Mouse (Mus musculus) kidney, embryonic 16.5 days (tissue): ENCODE data around the gene Ccdc159. TPM values are rescaled to one million over a fixed set of nuclear protein-coding genes. Genes with fewer than 3 reads are reported as not detected.

Source experiments
- ATAC-seq: fragments of 200-750 bp; cut with Nextera tagmentation; 2 replicates; pipeline ENCODE4 v1.8.0; 2017; ENCODE audit warnings: moderate TSS enrichment; ENCODE audit not compliant: low FRiP score, low TSS enrichment
- H3K27ac ChIP-seq: fragments of 300-500 bp; sonication (generic); 2 replicates; pipeline ENCODE4 v1.5.1; 2014; ENCODE audit warnings: low read length
- H3K27me3 ChIP-seq: fragments of 300-500 bp; sonication (generic); 2 replicates; pipeline ENCODE4 v1.6.1; 2014; ENCODE audit warnings: low read length, control low read depth, mixed read lengths; ENCODE audit not compliant: insufficient read depth
- H3K36me3 ChIP-seq: fragments of 300-500 bp; sonication (generic); 2 replicates; pipeline ENCODE4 v1.6.1; 2014; ENCODE audit warnings: low read length, control low read depth, mixed read lengths; ENCODE audit not compliant: insufficient read depth
- H3K4me1 ChIP-seq: fragments of 300-500 bp; sonication (generic); 2 replicates; pipeline ENCODE4 v1.6.1; 2014; ENCODE audit warnings: low read length, control low read depth, mixed read lengths; ENCODE audit not compliant: insufficient read depth
- H3K4me2 ChIP-seq: fragments of 300-500 bp; sonication (generic); replicated peaks from 2 replicates; pipeline ENCODE4 v1.6.1; 2014; ENCODE audit warnings: low read depth, low read length
- H3K4me3 ChIP-seq: fragments of 300-500 bp; sonication (generic); 2 replicates; pipeline ENCODE4 v1.5.1; 2014; ENCODE audit warnings: mild to moderate bottlenecking, low read length
- H3K9ac ChIP-seq: fragments of 300-500 bp; sonication (generic); replicated peaks from 2 replicates; pipeline ENCODE4 v1.6.1; 2014; ENCODE audit warnings: low read length
- H3K9me3 ChIP-seq: fragments of 300-500 bp; sonication (generic); 2 replicates; pipeline ENCODE4 v1.6.1; 2016; ENCODE audit warnings: low read length, control low read depth
- WGBS: fragments of 180-500 bp; shearing (Covaris S2); extraction: QIAGEN DNeasy Blood & Tissue Kit; methylation state at CpG from one replicate; pipeline ENCODE4 v1.1.7; 2014; 5-methylcytosine and 5-hydroxymethylcytosine counted together
- polyA plus RNA-seq: library from polyadenylated mRNA; unstranded; fragments of >200 nt; fragmentation: Nextera tagmentation; extraction: Ambion mirVana; gene quantifications from 2 replicates; pipeline ENCODE4 v1.2.1, GENCODE M21; 2015

The Ccdc159 gene
- polyA plus RNA-seq = 5.4 and 6.0 TPM in 2 replicates

GRCm38 (mm10) chr9:21927208-21927753, at the start of gene Ccdc159, which contains the start of gene Tmem205:
Gene Ccdc159, plus strand, starts transcription at chr9:21927471.
Gene Tmem205, minus strand, starts transcription at chr9:21927556.
- 0% methylated on average over 28 of the region's 28 CpGs for WGBS
- H3K9ac ChIP-seq = peak within 1 kb of the TSS; percentile 70

DNA sequence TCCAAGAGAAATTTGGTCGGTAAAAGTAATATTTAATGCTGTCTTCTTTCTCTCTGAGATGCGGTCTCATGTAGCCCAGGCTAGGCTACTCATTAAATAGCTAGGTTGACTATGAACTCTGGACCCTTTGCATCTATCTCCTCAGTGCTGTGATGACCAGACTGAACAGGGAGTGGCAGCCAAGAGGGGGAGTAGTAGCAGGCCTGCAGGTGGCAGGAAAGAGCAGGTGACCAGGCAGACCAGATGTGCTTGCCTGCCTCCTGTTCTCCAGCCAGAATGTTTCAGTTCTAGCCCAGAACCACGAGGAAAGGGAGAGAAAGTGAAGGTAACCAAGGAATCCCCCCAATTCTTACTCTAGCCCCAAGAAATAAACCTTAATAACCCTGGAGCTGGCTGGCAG, 38.0 kb upstream of the Ccdc159 start:
- Histone ChIP-seq H3K9ac (no peak overlapping the region), H3K4me2 (no peak overlapping the region), H3K27me3 (no peaks in the 10 kb centered on the region), H3K27ac (no peak overlapping the region), H3K36me3 (no peaks in the 10 kb centered on the region), H3K4me3 (no peak overlapping the region), H3K4me1 (no peaks in the 10 kb centered on the region), H3K9me3 (no peaks in the 10 kb centered on the region)
- ATAC-seq = no peak
- 55% methylated on average over 3 of the region's 3 CpGs for WGBS

More at GRCm38 (mm10) chr9:21927208-21927753, at the start of gene Ccdc159, which contains the start of gene Tmem205:
- Histone ChIP-seq H3K4me2 (peak within 1 kb of the TSS; percentile 64), H3K27ac (peak within 1 kb of the TSS; percentile 35), H3K4me1 (peaks cover 28% of the 10 kb centered on the region), H3K9me3 (no peaks in the 10 kb centered on the region), H3K27me3 (no peaks in the 10 kb centered on the region), H3K36me3 (0 out of 2 replicates have a peak, but pooled peaks cover 9% of the 10 kb centered on the region), H3K4me3 (peak within 1 kb of the TSS; percentile 60)
- ATAC-seq = peak; percentile 99

- Histone ChIP-seq H3K4me2 (peak overlapping the region; percentile 55), H3K4me3 (peak overlapping the region; percentile 54), H3K9ac (peak overlapping the region; percentile 58), H3K36me3 (no peaks in the 10 kb centered on the region), H3K4me1 (peaks cover 4% of the 10 kb centered on the region; the same call in 1 of the 2 replicates), H3K9me3 (no peaks in the 10 kb centered on the region), H3K27me3 (peaks cover 5% of the 10 kb centered on the region), H3K27ac (no peak overlapping the region)
- WGBS = 16% methylated on average over 10 of the region's 10 CpGs
- peak; percentile 81 for ATAC-seq
These were observed 25.9 kb upstream of the Ccdc159 start for GRCm38 (mm10) chr9:21901223-21901820.

GRCm38 (mm10) chr9:21904031-21904430, 23.2 kb upstream of the Ccdc159 start:
- H3K4me2 ChIP-seq = no peak overlapping the region
- H3K4me1 ChIP-seq = peaks cover 4% of the 10 kb centered on the region; the same call in 1 of the 2 replicates
- no peak overlapping the region for H3K9ac ChIP-seq
- WGBS = 79% methylated on average over 4 of the region's 4 CpGs
- H3K27me3 ChIP-seq = peaks cover 2% of the 10 kb centered on the region; the same call in 1 of the 2 replicates
- ATAC-seq = no peak
- H3K4me3 ChIP-seq = no peak overlapping the region
- H3K9me3 ChIP-seq = no peaks in the 10 kb centered on the region
- no peaks in the 10 kb centered on the region for H3K36me3 ChIP-seq
- H3K27ac ChIP-seq = no peak overlapping the region

DNA sequence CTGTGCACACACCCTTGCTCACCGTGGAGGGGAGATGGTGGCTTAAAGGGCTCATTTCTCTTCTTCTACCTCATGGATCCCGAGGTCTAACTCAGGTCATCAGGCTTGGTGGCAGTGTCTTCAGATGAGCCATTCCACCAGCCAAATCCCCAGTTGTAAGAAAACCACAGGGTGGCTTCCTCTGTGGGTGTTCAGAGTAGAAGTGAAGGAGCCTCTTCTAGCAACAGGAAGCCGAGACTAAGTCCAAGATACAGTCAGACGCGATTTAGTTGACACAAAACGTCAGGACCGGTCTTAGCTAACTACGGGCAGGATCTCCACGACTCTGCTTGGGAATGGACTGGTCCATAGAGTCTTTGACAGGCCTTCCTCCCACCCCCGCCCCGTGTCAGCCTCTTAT, 19.1 kb upstream of the Ccdc159 start:
- no peak for ATAC-seq
- no peaks in the 10 kb centered on the region for H3K27me3 ChIP-seq
- H3K9ac ChIP-seq = no peak overlapping the region
- H3K36me3 ChIP-seq = no peaks in the 10 kb centered on the region
- H3K4me2 ChIP-seq = no peak overlapping the region
- 77% methylated on average over 11 of the region's 11 CpGs for WGBS
- H3K4me3 ChIP-seq = no peak overlapping the region
- no peaks in the 10 kb centered on the region for H3K9me3 ChIP-seq
- H3K27ac ChIP-seq = no peak overlapping the region
- no peaks in the 10 kb centered on the region for H3K4me1 ChIP-seq

GRCm38 (mm10) chr9:21909474-21910223, 17.6 kb upstream of the Ccdc159 start:
- Histone ChIP-seq H3K4me1 (no peaks in the 10 kb centered on the region), H3K36me3 (no peaks in the 10 kb centered on the region), H3K4me3 (no peak overlapping the region), H3K27me3 (no peaks in the 10 kb centered on the region), H3K4me2 (no peak overlapping the region), H3K27ac (no peak overlapping the region), H3K9me3 (no peaks in the 10 kb centered on the region), H3K9ac (no peak overlapping the region)
- no peak for ATAC-seq
- 79% methylated on average over 10 of the region's 10 CpGs for WGBS

DNA sequence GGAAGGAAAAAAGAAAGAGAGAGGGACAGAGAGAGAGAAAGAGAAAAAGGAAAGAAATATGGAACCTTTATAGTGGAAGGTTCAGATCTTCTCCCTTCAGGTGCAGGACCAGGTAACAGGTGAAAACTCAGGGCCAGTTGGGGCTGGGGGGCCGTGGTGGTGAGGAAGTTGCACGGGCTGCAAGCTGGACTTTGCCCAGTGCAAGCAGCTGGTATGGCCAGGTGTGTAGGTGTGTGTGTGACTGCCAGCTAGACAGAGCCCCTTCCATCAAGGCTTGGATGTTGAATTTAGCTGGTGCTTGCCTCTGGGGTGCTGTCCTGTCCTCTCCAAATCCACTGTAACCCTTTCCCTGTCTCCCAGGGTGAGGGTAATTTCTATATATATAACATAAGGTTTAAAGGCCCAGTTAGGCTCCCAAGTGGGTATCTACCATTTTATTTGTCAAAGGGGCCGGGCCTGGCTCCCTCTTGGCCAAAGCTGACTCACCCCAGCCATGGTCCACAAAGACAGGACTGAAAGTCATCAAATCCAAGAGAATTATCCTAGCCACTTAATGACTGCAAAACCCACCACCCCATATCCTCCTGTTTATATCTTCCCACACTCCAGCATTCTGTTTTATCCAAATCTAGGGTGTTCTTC, 10.3 kb upstream of the Ccdc159 start:
- peak overlapping the region; percentile 49 for H3K9ac ChIP-seq

GRCm38 (mm10) chr9:21917493-21918034, 9.7 kb upstream of the Ccdc159 start:
- H3K4me2 ChIP-seq = peak overlapping the region; percentile 66
- no peaks in the 10 kb centered on the region for H3K9me3 ChIP-seq
- peak overlapping the region; percentile 49 for H3K9ac ChIP-seq
- no peak overlapping the region for H3K27ac ChIP-seq
- H3K36me3 ChIP-seq = no peaks in the 10 kb centered on the region
- ATAC-seq = no peak; the same call in none of the 2 replicates
- 2% methylated on average over 32 of the region's 35 CpGs for WGBS
- H3K4me1 ChIP-seq = peaks cover 12% of the 10 kb centered on the region; the same call in 1 of the 2 replicates
- no peaks in the 10 kb centered on the region for H3K27me3 ChIP-seq
- H3K4me3 ChIP-seq = peak overlapping the region; percentile 50

More for the DNA sequence above, 10.3 kb upstream of the Ccdc159 start:
- H3K27ac ChIP-seq = no peak overlapping the region
- WGBS = 63% methylated on average over 3 of the region's 3 CpGs
- H3K27me3 ChIP-seq = no peaks in the 10 kb centered on the region
- H3K4me1 ChIP-seq = peaks cover 12% of the 10 kb centered on the region; the same call in 1 of the 2 replicates
- no peaks in the 10 kb centered on the region for H3K9me3 ChIP-seq
- peak overlapping the region; percentile 66 for H3K4me2 ChIP-seq
- H3K4me3 ChIP-seq = peak overlapping the region; percentile 50
- no peak for ATAC-seq
- no peaks in the 10 kb centered on the region for H3K36me3 ChIP-seq

- H3K4me3 ChIP-seq = peak within 1 kb of the TSS; percentile 50
- no peak within 1 kb of the TSS for H3K27ac ChIP-seq
- H3K9ac ChIP-seq = peak within 1 kb of the TSS; percentile 49
- no peaks in the 10 kb centered on the region for H3K9me3 ChIP-seq
- WGBS = under 1% methylated on average over 35 of the region's 36 CpGs
- ATAC-seq = peak; percentile 96
- no peaks in the 10 kb centered on the region for H3K36me3 ChIP-seq
- peaks cover 13% of the 10 kb centered on the region; the same call in 1 of the 2 replicates for H3K4me1 ChIP-seq
- peak within 1 kb of the TSS; percentile 66 for H3K4me2 ChIP-seq
- no peaks in the 10 kb centered on the region for H3K27me3 ChIP-seq
These were observed 9.2 kb upstream of the Ccdc159 start, which contains the start of gene Rab3d for GRCm38 (mm10) chr9:21918035-21918592. Gene Rab3d, minus strand, starts transcription at chr9:21918192.
